Mouse (Mus musculus): ENCODE measurements around the gene Cdc37l1. TPM values are rescaled to one million over a fixed set of nuclear protein-coding genes. Genes with fewer than 3 reads are reported as not detected.

Gene Cdc37l1
- polyA plus RNA-seq, 1 experiment = 26.0 TPM

DNA sequence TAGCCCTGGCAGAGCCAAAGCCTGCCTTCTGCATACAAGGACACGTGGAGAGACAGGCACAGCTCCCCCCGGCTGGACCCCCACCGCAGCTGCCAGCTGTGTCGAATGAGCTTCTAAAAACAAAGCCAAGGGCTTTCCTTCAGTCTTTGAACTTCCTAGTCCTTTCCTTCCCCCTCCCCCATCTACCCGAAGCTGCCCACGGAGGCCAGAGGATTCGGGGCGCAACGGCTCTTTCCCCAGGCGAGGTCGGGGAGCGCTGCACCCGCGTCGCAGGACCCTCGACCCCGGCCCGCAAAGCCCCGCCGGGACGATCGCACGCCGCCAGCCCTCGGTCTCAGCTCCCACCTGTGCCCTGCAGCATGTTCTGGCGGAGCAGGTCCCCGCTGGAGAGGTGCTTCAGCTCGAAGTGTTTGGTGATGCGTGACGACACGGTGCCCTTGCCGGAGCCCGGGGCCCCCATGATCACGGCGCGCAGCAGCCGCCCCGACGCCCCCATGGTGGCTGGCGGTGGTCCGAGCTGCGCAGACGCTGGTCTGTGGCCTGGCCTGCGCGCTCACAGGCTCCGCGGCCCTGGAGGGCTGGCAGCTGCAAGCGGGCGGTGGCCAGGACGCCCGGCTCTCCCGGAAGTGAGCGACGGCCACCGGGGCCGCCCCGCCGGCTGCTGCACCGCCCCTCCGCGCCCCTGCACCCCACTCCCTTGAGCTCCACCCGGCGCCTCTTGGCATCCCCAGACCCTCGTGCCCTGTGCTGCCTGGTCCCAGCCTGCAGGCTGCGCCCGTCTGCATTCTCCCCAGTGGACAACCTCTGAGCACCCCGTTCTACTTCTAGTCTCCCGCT, 57.4 kb downstream of the Cdc37l1 start, which contains the start of gene Ak3:
Gene Ak3 (minus strand): TSS at position 628 of the 837 bp plus-strand sequence.
- peak; percentile 83 for DNase-seq
- TF ChIP-seq CTCF (IDR thresholded peaks at IDR 0.05; ENCODE audit: borderline replicate concordance, control insufficient read depth, extremely low read depth, insufficient read depth, low read length, poor library complexity) = no peak
- peak; percentile 43; the same call in 1 of the 2 replicates for TF ChIP-seq POLR2A (IDR thresholded peaks at IDR 0.05; ENCODE audit: control insufficient read depth, extremely low read depth, insufficient read depth, low read length, poor library complexity)
- peaks cover 9% of the 10 kb centered on the region for H3K4me1 ChIP-seq (replicated peaks; ENCODE audit: control insufficient read depth, insufficient read depth, low read length)
- H3K27me3 ChIP-seq (ENCODE audit: control insufficient read depth, insufficient read depth, low read length) = no peaks in the 10 kb centered on the region
- peak within 1 kb of the TSS; percentile 12 for H3K27ac ChIP-seq (ENCODE audit: control insufficient read depth, insufficient read depth, low read length)
- under 1% methylated on average over 68 of the region's 68 CpGs for WGBS
- H3K36me3 ChIP-seq (ENCODE audit: control insufficient read depth, insufficient read depth, low read length) = no peaks in the 10 kb centered on the region
- peak within 1 kb of the TSS; percentile 80 for H3K4me3 ChIP-seq (ENCODE audit: control insufficient read depth, insufficient read depth, low read length)

DNA sequence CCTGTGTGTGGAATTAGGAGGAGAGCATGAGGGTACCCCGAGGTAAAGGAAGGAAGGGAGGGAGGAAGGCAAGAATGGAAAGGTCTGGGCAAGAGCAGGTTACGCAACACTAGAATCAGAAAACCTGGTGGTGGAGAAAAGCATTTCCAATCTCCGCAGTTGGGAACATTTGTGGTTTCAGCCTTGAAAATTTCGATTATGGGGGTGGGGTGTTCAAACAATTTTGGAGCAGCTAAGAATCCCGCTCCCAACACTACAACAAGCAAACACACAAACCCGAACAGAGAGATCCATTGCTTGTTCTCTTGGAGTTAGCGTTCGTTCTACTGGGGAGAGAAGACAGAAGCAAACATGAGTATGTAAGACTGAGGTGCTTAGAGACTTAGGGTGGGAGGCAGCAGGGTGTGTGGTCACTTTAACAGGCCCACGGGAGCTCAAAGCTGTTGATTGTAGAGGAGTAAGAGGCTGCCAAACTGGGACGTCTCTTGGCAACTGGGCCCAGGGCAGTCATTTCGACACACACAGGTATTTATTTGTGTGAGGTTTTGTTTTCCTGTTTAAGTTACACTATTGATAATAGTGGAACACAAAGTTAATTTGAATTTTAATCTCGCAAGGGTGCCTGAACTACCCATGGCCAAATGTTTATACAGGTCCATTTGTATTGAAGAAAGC, 59.4 kb downstream of the Cdc37l1 start:
- Histone ChIP-seq H3K4me1 (replicated peaks; ENCODE audit: control insufficient read depth, insufficient read depth, low read length) (peaks cover 9% of the 10 kb centered on the region), H3K27me3 (ENCODE audit: control insufficient read depth, insufficient read depth, low read length) (no peaks in the 10 kb centered on the region), H3K36me3 (ENCODE audit: control insufficient read depth, insufficient read depth, low read length) (no peaks in the 10 kb centered on the region), H3K27ac (ENCODE audit: control insufficient read depth, insufficient read depth, low read length) (no peak overlapping the region), H3K4me3 (ENCODE audit: control insufficient read depth, insufficient read depth, low read length) (no peak overlapping the region)
- no peak for DNase-seq
- WGBS = 87% methylated on average over 12 of the region's 12 CpGs
- TF ChIP-seq CTCF (IDR thresholded peaks at IDR 0.05; ENCODE audit: borderline replicate concordance, control insufficient read depth, extremely low read depth, insufficient read depth, low read length, poor library complexity) = no peak
- no peak for TF ChIP-seq POLR2A (IDR thresholded peaks at IDR 0.05; ENCODE audit: control insufficient read depth, extremely low read depth, insufficient read depth, low read length, poor library complexity)

DNA sequence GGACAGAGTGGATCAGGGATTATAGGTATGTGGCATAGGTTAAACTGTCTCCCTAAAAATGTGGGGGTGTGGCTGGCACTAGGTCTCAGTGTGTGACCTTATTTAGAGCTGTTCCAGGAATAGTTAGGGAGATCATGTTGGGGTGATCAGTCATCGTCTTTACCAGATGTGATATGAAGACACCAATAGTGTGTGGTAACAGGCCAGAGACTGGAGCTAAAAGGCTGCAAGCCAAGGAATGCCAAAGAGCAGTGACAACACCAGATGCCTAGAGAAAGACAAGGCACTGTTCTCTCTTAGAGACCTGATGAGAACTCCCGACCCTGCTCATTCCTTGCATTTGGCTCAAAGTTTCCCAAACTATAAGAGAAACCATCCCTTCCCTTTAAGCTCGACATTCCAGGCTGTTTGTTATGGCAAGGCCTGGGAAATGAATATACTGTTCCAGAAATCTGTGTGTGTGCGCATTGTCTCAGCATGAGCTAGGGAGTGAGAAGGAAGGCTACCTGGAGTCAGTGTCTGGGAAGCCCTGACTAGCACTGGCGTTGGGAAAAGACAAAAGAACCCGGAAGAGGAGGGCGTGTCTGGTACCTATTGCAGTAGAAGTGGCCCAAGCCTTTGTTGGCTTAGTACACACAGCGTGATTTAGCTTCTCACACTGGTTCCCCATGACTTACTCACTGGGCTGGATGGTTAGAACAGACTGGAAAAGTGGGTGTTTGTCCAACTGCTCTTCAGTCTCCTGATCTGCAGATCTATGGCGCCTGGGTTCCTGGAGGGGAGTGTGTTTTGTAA, 60.2 kb downstream of the Cdc37l1 start:
- no peak overlapping the region for H3K27ac ChIP-seq (ENCODE audit: control insufficient read depth, insufficient read depth, low read length)
- peaks cover 9% of the 10 kb centered on the region for H3K4me1 ChIP-seq (replicated peaks; ENCODE audit: control insufficient read depth, insufficient read depth, low read length)
- no peak for DNase-seq
- no peaks in the 10 kb centered on the region for H3K27me3 ChIP-seq (ENCODE audit: control insufficient read depth, insufficient read depth, low read length)
- H3K4me3 ChIP-seq (ENCODE audit: control insufficient read depth, insufficient read depth, low read length) = no peak overlapping the region
- WGBS = 95% methylated on average over 9 of the region's 9 CpGs
- no peak for TF ChIP-seq CTCF (IDR thresholded peaks at IDR 0.05; ENCODE audit: borderline replicate concordance, control insufficient read depth, extremely low read depth, insufficient read depth, low read length, poor library complexity)
- no peak for TF ChIP-seq POLR2A (IDR thresholded peaks at IDR 0.05; ENCODE audit: control insufficient read depth, extremely low read depth, insufficient read depth, low read length, poor library complexity)
- H3K36me3 ChIP-seq (ENCODE audit: control insufficient read depth, insufficient read depth, low read length) = no peaks in the 10 kb centered on the region

DNA sequence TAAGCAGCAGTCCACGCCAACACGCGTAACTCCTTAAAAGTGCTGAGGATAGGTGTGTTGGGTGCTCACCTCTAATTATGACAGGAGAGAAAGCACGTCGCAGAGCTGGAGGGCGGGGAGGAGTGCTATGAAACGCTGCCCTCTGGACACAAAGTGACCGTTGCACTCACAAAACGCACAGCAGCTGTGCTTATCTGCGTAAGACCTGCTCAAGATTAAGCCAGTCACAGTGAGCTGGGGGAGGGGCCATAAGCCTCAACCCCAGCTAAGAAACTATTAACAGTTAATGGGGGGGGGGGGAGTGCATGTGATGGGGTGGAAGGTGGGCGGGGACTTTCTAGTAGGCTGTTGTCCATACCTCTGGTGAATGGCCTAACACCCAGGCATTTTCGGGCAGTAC, 62.6 kb downstream of the Cdc37l1 start:
- no peak for TF ChIP-seq CTCF (IDR thresholded peaks at IDR 0.05; ENCODE audit: borderline replicate concordance, control insufficient read depth, extremely low read depth, insufficient read depth, low read length, poor library complexity)
- TF ChIP-seq POLR2A (IDR thresholded peaks at IDR 0.05; ENCODE audit: control insufficient read depth, extremely low read depth, insufficient read depth, low read length, poor library complexity) = no peak
- DNase-seq = no peak
- no peak overlapping the region for H3K4me3 ChIP-seq (ENCODE audit: control insufficient read depth, insufficient read depth, low read length)
- WGBS = 97% methylated on average over 12 of the region's 12 CpGs
- no peak overlapping the region for H3K27ac ChIP-seq (ENCODE audit: control insufficient read depth, insufficient read depth, low read length)
- H3K4me1 ChIP-seq (replicated peaks; ENCODE audit: control insufficient read depth, insufficient read depth, low read length) = peaks cover 5% of the 10 kb centered on the region
- H3K36me3 ChIP-seq (ENCODE audit: control insufficient read depth, insufficient read depth, low read length) = no peaks in the 10 kb centered on the region
- H3K27me3 ChIP-seq (ENCODE audit: control insufficient read depth, insufficient read depth, low read length) = no peaks in the 10 kb centered on the region

DNA sequence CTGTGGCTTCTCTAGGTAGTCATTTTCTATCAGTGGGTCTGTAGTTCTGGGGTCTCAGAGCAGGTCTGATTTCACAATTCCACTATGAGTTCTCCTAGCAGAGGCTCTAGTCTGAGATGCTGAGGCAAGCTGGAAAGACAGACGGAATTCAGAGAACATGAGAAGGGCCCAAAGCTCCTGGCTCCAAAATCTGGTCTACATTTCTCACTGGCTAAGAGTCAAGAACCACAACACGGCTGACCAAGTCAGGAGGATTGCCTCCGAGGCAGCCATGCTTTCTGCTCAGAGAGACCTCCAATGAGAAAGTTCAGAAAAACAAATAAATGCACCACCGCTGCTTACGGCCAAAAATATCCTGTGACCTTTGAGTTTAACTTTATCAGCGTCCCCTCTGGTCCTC, 64.4 kb downstream of the Cdc37l1 start:
- Histone ChIP-seq H3K27ac (ENCODE audit: control insufficient read depth, insufficient read depth, low read length) (no peak overlapping the region), H3K4me1 (replicated peaks; ENCODE audit: control insufficient read depth, insufficient read depth, low read length) (no peaks in the 10 kb centered on the region), H3K4me3 (ENCODE audit: control insufficient read depth, insufficient read depth, low read length) (no peak overlapping the region), H3K27me3 (ENCODE audit: control insufficient read depth, insufficient read depth, low read length) (no peaks in the 10 kb centered on the region), H3K36me3 (ENCODE audit: control insufficient read depth, insufficient read depth, low read length) (no peaks in the 10 kb centered on the region)
- no peak for DNase-seq
- 94% methylated on average over 6 of the region's 6 CpGs for WGBS
- no peak for TF ChIP-seq POLR2A (IDR thresholded peaks at IDR 0.05; ENCODE audit: control insufficient read depth, extremely low read depth, insufficient read depth, low read length, poor library complexity)
- no peak for TF ChIP-seq CTCF (IDR thresholded peaks at IDR 0.05; ENCODE audit: borderline replicate concordance, control insufficient read depth, extremely low read depth, insufficient read depth, low read length, poor library complexity)

DNA sequence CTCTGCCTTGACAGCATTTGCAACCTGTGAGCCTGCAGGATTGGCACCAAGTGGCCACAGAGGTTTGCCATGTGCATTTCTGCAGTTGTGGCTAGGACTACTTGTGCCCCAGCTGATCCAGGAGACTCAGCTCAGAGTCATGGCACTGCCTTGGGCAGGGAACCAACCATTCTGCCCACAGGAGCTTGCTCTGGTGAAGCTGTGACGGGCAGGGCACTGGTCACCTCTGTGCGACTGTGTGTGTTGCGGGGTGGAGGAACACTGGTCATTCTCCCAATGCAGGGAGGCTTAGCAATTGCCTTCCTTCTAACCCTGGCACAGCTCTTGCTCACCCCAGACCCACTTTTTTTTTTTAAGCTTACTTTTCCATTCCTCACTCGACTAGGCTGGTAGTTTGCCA, 65.3 kb downstream of the Cdc37l1 start:
- WGBS = 96% methylated on average over 4 of the region's 4 CpGs

More for the DNA sequence above, 65.3 kb downstream of the Cdc37l1 start:
- Histone ChIP-seq H3K27ac (ENCODE audit: control insufficient read depth, insufficient read depth, low read length) (no peak overlapping the region), H3K4me3 (ENCODE audit: control insufficient read depth, insufficient read depth, low read length) (no peak overlapping the region), H3K27me3 (ENCODE audit: control insufficient read depth, insufficient read depth, low read length) (no peaks in the 10 kb centered on the region), H3K4me1 (replicated peaks; ENCODE audit: control insufficient read depth, insufficient read depth, low read length) (no peaks in the 10 kb centered on the region), H3K36me3 (ENCODE audit: control insufficient read depth, insufficient read depth, low read length) (no peaks in the 10 kb centered on the region)
- TF ChIP-seq POLR2A (IDR thresholded peaks at IDR 0.05; ENCODE audit: control insufficient read depth, extremely low read depth, insufficient read depth, low read length, poor library complexity) (no peak), CTCF (IDR thresholded peaks at IDR 0.05; ENCODE audit: borderline replicate concordance, control insufficient read depth, extremely low read depth, insufficient read depth, low read length, poor library complexity) (no peak)
- DNase-seq = no peak

All from thymus, adult 2 months (tissue).